Mouse (Mus musculus): ENCODE measurements around the gene Btbd8.

DNA sequence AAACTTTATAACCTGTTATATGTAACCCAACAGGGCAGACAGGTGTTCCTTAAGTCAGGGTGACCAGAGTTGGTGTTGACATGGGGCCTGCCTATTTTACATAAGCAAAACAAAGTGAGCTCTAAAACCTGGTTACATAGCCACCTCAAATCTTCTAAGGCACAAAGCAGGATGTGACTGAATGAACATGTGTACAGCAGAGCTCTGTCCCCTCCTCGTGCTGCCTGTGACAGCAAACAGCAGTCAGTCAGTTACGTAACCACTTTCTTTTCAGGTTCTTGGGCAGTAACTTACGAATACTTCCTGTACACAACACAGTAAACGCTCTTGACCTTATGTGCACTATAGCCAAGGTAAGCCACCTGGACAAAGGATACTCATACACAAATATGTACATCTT, 108.1 kb downstream of the Btbd8 start:
- no peak for TF ChIP-seq POLR2A (IDR thresholded peaks at IDR 0.05; ENCODE audit: insufficient read length, low read depth)
- no peak for TF ChIP-seq MYOD1 (IDR thresholded peaks at IDR 0.05; ENCODE audit: control insufficient read depth in 1 of 3, insufficient read length in 2 of 3, low read depth in 2 of 3)
- TF ChIP-seq TCF12 (IDR thresholded peaks at IDR 0.05; ENCODE audit: insufficient read depth, poor library complexity, severe bottlenecking) = no peak
- TF ChIP-seq POLR2AphosphoS2 (IDR thresholded peaks at IDR 0.05; ENCODE audit: insufficient read length, low read depth) = no peak
- TF ChIP-seq MAX (IDR thresholded peaks at IDR 0.05; ENCODE audit: low read depth) = no peak
- no peak for TF ChIP-seq MYOG (IDR thresholded peaks at IDR 0.05; ENCODE audit: control insufficient read depth in 1 of 3, insufficient read depth in 1 of 3, insufficient read length in 2 of 3, low read depth in 2 of 3)
- TF ChIP-seq CEBPB (IDR thresholded peaks at IDR 0.05; ENCODE audit: insufficient read depth, poor library complexity, severe bottlenecking) = no peak
- no peak for TF ChIP-seq REST (IDR thresholded peaks at IDR 0.05; ENCODE audit: insufficient read depth, insufficient read length)
- no peak for TF ChIP-seq E2F4 (IDR thresholded peaks at IDR 0.05; ENCODE audit: insufficient read depth)
- TF ChIP-seq USF1 (IDR thresholded peaks at IDR 0.05; ENCODE audit: low read depth) = no peak
- TF ChIP-seq SRF (IDR thresholded peaks at IDR 0.05; ENCODE audit: control insufficient read depth, insufficient read length, low read depth) = no peak
- TF ChIP-seq TCF3 (IDR thresholded peaks at IDR 0.05; ENCODE audit: insufficient read length, low read depth) = no peak
